Mouse (Mus musculus): ENCODE measurements around the gene Ccr4.
"Not testable (repeated sequence)": the region's sequence is repeated elsewhere in the genome, so short reads cannot be mapped to it uniquely, and the experiment has no call there.

The Ccr4 gene

GRCm38 (mm10) chr9:114522041-114522440 lies 17.3 kb upstream of the Ccr4 start:
- DNase-seq = no peak

- not testable (repeated sequence) for DNase-seq
Measured at GRCm38 (mm10) chr9:114520529-114520928, 15.8 kb upstream of the Ccr4 start.

GRCm38 (mm10) chr9:114518812-114519477 lies 14.2 kb upstream of the Ccr4 start:
- DNase-seq = no peak

DNA sequence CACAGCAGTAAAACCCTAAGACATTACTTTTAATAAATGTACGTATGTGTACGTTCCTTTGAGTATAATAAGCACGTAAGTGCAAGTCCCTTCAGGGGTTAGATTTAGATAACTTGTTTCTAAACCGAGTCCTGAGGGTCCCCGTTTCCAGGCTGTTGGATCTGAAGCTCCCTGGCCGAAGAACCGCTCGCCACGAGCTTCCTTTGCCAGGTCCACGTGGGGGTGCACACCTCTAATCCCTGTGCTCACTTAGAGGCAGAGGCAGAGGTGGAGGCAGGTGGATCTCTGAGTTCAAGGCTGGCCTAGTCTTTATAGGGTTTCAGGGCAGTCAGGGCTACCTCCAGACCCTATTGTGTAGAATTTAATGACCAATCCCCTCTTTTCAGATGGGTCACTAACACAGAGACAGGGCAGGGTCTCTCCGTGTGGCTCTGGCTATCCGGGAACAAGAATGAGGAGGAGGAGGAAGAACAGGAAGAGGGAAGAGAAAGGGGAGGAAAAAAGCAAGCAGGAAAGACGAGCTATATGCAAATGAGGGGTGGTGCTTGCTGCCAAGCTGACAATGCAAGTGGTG lies 13.3 kb upstream of the Ccr4 start:
- no peak for DNase-seq

- no peak for DNase-seq
Measured at GRCm38 (mm10) chr9:114515364-114515763, 10.6 kb upstream of the Ccr4 start, which contains the start of gene C130032M10Rik. C130032M10Rik (plus strand) TSS chr9:114515697.

GRCm38 (mm10) chr9:114512831-114513230 lies 8.1 kb upstream of the Ccr4 start:
- DNase-seq = no peak

DNA sequence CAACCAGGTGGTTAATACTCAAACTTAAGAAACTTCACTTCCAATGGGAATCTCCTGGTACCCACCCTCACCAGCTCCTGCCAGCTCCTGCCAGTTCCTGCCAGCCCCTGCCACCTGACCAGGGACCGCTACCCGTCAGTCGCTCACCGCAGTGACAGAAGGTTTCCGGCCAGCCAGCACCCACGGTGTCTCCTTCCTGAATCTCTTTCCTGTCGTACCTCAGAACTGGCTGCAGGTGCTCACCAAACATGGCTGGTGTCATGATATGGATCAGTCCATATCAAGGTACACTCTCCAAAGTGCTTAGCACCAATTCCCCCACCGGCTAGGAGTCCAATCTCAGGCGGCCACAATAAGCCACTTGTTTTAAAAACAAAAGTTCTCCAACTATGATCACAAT lies 5.1 kb upstream of the Ccr4 start:
- no peak for DNase-seq

DNA sequence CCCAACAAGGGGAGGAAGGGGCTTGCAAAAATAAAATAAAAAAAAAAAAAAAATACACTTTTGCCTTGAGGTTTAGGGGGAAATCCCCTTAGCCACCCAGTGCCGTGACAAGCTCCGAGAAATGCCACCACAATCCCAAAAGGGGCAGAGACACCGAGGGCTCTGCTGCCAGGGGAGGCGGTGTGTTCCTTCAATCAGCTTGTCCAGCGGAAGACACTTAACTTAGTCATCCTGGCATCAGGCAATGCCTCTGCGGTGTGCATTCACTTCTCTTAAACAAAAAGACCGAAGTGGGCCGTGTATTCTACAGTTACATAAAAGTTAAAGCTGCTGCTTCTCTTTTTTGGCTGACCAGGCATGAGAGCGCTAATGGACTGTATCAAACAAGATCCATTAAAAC lies 2.7 kb upstream of the Ccr4 start:
- no peak for DNase-seq

DNA sequence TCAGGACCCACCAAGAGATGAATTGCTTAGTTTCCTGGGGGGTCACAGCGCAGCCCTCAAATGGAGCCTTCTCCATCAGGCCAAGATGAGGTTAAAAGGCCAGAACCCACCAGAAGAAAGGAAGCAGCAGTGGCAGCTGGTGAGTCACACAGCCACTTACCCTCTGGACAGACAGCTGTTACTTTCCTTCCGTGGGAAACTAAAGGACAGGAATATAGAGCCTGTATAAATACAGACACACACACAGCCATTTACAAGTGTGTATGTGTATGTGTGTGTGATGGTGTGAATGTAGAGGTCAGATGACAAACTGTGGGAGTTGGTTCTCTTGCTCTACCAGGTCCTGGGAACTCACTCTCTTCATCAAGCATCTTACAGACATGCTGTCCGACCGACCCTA lies 1.8 kb upstream of the Ccr4 start:
- no peak for DNase-seq

- no peak for DNase-seq
Measured at GRCm38 (mm10) chr9:114502711-114503427, 1.8 kb downstream of the Ccr4 start.

GRCm38 (mm10) chr9:114501913-114502312 lies 2.8 kb downstream of the Ccr4 start:
- no peak for DNase-seq

GRCm38 (mm10) chr9:114501111-114501510 lies 3.6 kb downstream of the Ccr4 start:
- no peak for DNase-seq

DNA sequence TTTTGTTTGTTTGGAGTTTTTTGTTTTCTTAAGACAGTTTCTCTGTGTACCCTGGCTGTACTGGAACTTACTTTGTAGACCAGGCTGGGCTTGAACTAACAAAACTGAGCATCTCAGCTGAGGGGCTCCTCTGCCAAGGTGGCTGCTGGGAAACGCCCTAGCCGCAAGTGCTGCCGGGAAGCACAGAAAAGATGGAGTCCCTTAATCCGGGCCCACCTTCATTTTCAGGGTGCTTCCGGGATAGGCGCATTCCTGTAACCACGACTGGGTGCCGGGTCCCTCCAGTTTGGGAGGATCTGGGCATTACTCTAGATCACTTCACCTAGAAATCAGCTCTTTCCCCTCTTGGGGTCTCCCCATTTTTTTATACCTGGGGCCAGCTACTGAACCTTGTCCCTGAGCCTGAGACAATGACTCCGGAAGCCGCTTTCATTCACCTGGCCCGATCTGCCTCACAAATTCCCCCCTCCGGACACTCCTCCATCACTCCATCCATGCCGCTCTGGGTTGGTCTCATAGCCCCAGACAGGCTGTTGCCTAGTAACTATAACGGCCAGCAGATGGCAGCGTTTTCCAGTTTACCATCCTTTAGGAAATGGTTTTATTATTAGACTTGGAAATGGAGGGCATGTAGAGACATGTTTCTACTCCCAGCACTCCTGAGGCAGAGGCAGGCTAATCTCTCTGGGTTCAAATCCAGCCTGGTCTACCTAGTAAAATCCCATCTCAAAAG lies 4.8 kb downstream of the Ccr4 start:
- peak; percentile 43 to 81 for DNase-seq

DNA sequence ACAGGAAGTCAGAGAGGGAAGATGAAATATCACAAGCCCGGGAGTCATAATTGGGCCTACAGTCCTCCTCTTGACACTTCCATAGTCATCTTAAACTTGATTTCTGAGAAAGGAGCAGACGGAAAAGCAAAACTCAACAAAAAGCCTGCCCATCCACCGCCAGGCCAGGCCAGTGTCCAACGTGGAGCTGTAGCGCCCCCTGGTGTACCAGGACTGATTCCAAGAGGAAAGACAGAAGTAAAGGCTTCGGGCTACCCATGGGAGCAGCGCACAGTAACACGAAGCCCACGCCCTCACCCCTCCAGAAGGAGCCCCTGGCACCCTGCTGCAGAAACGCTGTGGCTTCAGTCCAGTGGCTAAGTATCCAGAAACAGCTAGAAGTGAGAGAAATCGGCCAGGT lies 6.5 kb downstream of the Ccr4 start:
- peak; percentile 67 to 91 for DNase-seq

GRCm38 (mm10) chr9:114496469-114496868 lies 8.2 kb downstream of the Ccr4 start:
- no peak for DNase-seq

- peak in 1 of 2 experiments; percentile 9 for DNase-seq
Measured at GRCm38 (mm10) chr9:114487481-114488258, 17.0 kb downstream of the Ccr4 start.

- no peak for DNase-seq
Measured at GRCm38 (mm10) chr9:114486808-114487207, 17.9 kb downstream of the Ccr4 start.

GRCm38 (mm10) chr9:114484771-114485170 lies 19.9 kb downstream of the Ccr4 start:
- DNase-seq = no peak

GRCm38 (mm10) chr9:114480940-114481339 lies 23.8 kb downstream of the Ccr4 start:
- no peak for DNase-seq

DNA sequence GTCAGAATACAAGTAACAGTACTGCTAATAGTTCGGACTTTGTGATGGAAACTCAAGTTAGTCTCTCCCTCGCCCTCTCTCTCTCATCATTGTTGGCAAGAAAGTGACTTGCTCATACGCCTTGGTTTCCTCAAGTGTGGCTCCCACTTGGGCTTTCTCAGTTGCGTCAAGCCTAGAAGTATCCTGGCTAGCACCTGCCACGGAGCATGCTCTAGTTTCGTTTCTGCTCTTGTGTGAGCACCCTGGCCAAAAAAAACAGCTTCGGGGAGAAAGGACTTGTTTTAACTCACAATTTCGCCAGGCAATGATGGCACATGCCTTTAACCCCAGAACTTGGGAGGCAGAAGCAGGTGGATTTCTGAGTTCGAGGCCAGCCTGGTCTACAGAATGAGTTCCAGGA lies 27.7 kb downstream of the Ccr4 start:
- DNase-seq = no peak

GRCm38 (mm10) chr9:114471892-114472291 lies 32.8 kb downstream of the Ccr4 start:
- DNase-seq = no peak

- no peak for DNase-seq
Measured at GRCm38 (mm10) chr9:114468701-114469100, 36.0 kb downstream of the Ccr4 start.

GRCm38 (mm10) chr9:114468217-114468616 lies 36.5 kb downstream of the Ccr4 start:
- no peak for DNase-seq
